8 mouse cellular contexts compared by ENCODE assay signal in genomic region chr11:58331149-58331495, GRCm38 (mm10). TPM values are rescaled to one million over a fixed set of nuclear protein-coding genes. Genes with fewer than 3 reads are reported as not detected.
DNase-seq lines count a peak whose midpoint lies in the region; ATAC-seq and TF ChIP-seq lines count a peak whose summit lies in the region.

No protein-coding gene starts in this region.

- H3K4me1 ChIP-seq in heart, embryonic 14.5 days (ENCODE audit: control insufficient read depth in 2 of 2, insufficient read depth in 2 of 2, low read length in 2 of 2): peaks cover 11 to 25% of the 10 kb centered on the region in 2 experiments
- H3K4me1 ChIP-seq in MEL (ENCODE audit: control insufficient read depth in 1 of 2, insufficient read depth in 2 of 2, low read length in 2 of 2): peaks cover 3 to 21% of the 10 kb centered on the region in 2 experiments; a peak in 3 of 4 replicates
- H3K4me1 ChIP-seq in forebrain, embryonic 14.5 days (ENCODE audit: control insufficient read depth, insufficient read depth, low read length): peaks cover 23% of the 10 kb centered on the region

- no peak for DNase-seq in heart, adult 18-20 months
- no peak for DNase-seq in MEL (ENCODE audit: low read depth, low spot score)
- DNase-seq in forebrain, embryonic 14.5 days (ENCODE audit: low spot score): no peak
- DNase-seq in adrenal gland, postnatal 10 days: no peak
- DNase-seq in Muller cell, postnatal 12 days (ENCODE audit: inconsistent ontology term): no peak
- no peak for DNase-seq in adrenal gland, postnatal 36 days

- H3K4me3 ChIP-seq in heart, embryonic 14.5 days (ENCODE audit: control insufficient read depth in 1 of 2, insufficient read depth in 1 of 2, low read depth in 1 of 2, low read length in 2 of 2): peak overlapping the region; percentile 69 to 95
- H3K4me3 ChIP-seq in MEL (ENCODE audit: control insufficient read depth in 1 of 2, insufficient read depth in 1 of 2, low read depth in 2 of 2, low read length in 2 of 2): peak overlapping the region; percentile 84 to 87
- peak overlapping the region; percentile 86 for H3K4me3 ChIP-seq in forebrain, embryonic 14.5 days (ENCODE audit: low read depth, low read length)
- H3K4me3 ChIP-seq in macrophage (ENCODE audit: inconsistent target): peak overlapping the region; percentile 100

- peak overlapping the region; percentile 85 for H3K4me2 ChIP-seq in heart, embryonic 14.5 days (ENCODE audit: low read length)
- peak overlapping the region; percentile 90 for H3K4me2 ChIP-seq in forebrain, embryonic 14.5 days (ENCODE audit: low read length)

- no peak for TF ChIP-seq EP300 in MEL (IDR thresholded peaks at IDR 0.05; ENCODE audit: low read depth in 1 of 2, low read length in 2 of 2)

- TF ChIP-seq RAD21 in MEL (IDR thresholded peaks at IDR 0.05; ENCODE audit: low read depth, low read length): no peak

- ATAC-seq in heart, embryonic 14.5 days (ENCODE audit: insufficient number of reproducible peaks, insufficient read depth, low FRiP score, low read depth): peak; percentile 24; the same call in 1 of the 2 replicates
- no peak for ATAC-seq in forebrain, embryonic 14.5 days

- 12% methylated on average over 10 of the region's 10 CpGs for WGBS in heart, embryonic 14.5 days
- WGBS in forebrain, embryonic 14.5 days: 26% methylated on average over 10 of the region's 10 CpGs
- 19% methylated on average over 10 of the region's 10 CpGs for WGBS in macrophage (ENCODE audit: missing documents)

- TF ChIP-seq CTCF in MEL (IDR thresholded peaks at IDR 0.05 in 2 of 3, conservative IDR thresholded peaks at IDR 0.05 in 1 of 3; ENCODE audit: control insufficient read depth in 1 of 3, insufficient read depth in 1 of 3, low read depth in 2 of 3, low read length in 3 of 3, poor library complexity in 1 of 3, severe bottlenecking in 1 of 3): no peak

- H3K36me3 ChIP-seq in heart, embryonic 14.5 days (ENCODE audit: control insufficient read depth, insufficient read depth, low read length): peaks cover 35% of the 10 kb centered on the region
- peaks cover 6 to 23% of the 10 kb centered on the region in 2 experiments for H3K36me3 ChIP-seq in MEL (ENCODE audit: control insufficient read depth in 1 of 2, insufficient read depth in 2 of 2, low read length in 2 of 2)
- peaks cover 34% of the 10 kb centered on the region for H3K36me3 ChIP-seq in forebrain, embryonic 14.5 days (ENCODE audit: control insufficient read depth, insufficient read depth, low read length)
- peaks cover 6% of the 10 kb centered on the region; the same call in 1 of the 2 replicates for H3K36me3 ChIP-seq in macrophage (ENCODE audit: inconsistent target)

- no peaks in the 10 kb centered on the region for H3K9me3 ChIP-seq in heart, embryonic 14.5 days (ENCODE audit: control insufficient read depth, low read length)
- no peaks in the 10 kb centered on the region for H3K9me3 ChIP-seq in MEL (replicated peaks; ENCODE audit: insufficient read depth, low read length)
- no peaks in the 10 kb centered on the region for H3K9me3 ChIP-seq in forebrain, embryonic 14.5 days (replicated peaks; ENCODE audit: control insufficient read depth, low read length)

- peak overlapping the region; percentile 88 for H3K9ac ChIP-seq in heart, embryonic 14.5 days (ENCODE audit: low read length)
- peak overlapping the region; percentile 90 for H3K9ac ChIP-seq in MEL (ENCODE audit: control insufficient read depth, low read depth, low read length, poor library complexity, severe bottlenecking)
- H3K9ac ChIP-seq in forebrain, embryonic 14.5 days (ENCODE audit: low read length): peak overlapping the region; percentile 77

- no peaks in the 10 kb centered on the region for H3K27me3 ChIP-seq in heart, embryonic 14.5 days (ENCODE audit: control insufficient read depth, insufficient read depth, low read length)
- H3K27me3 ChIP-seq in MEL (ENCODE audit: control insufficient read depth in 1 of 2, insufficient read depth in 2 of 2, low read length in 2 of 2): no peaks in the 10 kb centered on the region
- H3K27me3 ChIP-seq in forebrain, embryonic 14.5 days (replicated peaks; ENCODE audit: control insufficient read depth, insufficient read depth, low read length): no peaks in the 10 kb centered on the region

- no peak for TF ChIP-seq POLR2A in MEL (IDR thresholded peaks at IDR 0.05; ENCODE audit: control insufficient read depth in 1 of 2, insufficient read depth in 1 of 2, low read depth in 1 of 2, low read length in 2 of 2, poor library complexity in 1 of 2)

- peak overlapping the region; percentile 62 to 79; a peak in 2 of 4 replicates for H3K27ac ChIP-seq in heart, embryonic 14.5 days (replicated peaks in 1 of 2; ENCODE audit: control insufficient read depth in 1 of 2, insufficient read depth in 1 of 2, low read depth in 2 of 2, low read length in 2 of 2)
- H3K27ac ChIP-seq in MEL (ENCODE audit: control insufficient read depth, low read depth, low read length) (peak overlapping the region; percentile 63; the same call in 1 of the 2 replicates), macrophage (peak overlapping the region; percentile 90)
- H3K27ac ChIP-seq in forebrain, embryonic 14.5 days (ENCODE audit: low read depth, low read length): no peak overlapping the region

- H3K79me2 ChIP-seq in MEL (ENCODE audit: control insufficient read depth, insufficient read depth, low read length, poor library complexity) (peaks cover 36% of the 10 kb centered on the region), macrophage (ENCODE audit: inconsistent target) (peaks cover 81% of the 10 kb centered on the region)

RNA-seq across cellular contexts. Expression of gene Sh3bp5l, which starts 0.6 kb away (rescaled TPM):
- 19.2 and 19.5 TPM in 2 replicates for polyA plus RNA-seq in heart, embryonic 14.5 days (2014; fragmentation: Nextera tagmentation; extraction: Ambion mirVana)
- total RNA-seq in heart, adult 18-20 months (2021): 10 to 100 TPM; 27.7 to 30.0 TPM
- total RNA-seq in MEL (2012; rRNA removed): 27.3 and 31.7 TPM in 2 replicates
- 10 to 100 TPM in 1 of 2 experiments, not detected in 1; 32.8 TPM for polyA plus RNA-seq in MEL (2012; ENCODE audit: insufficient read depth in 1 of 2, insufficient read length in 2 of 2, low read depth in 1 of 2, low replicate concordance in 2 of 2, missing spikeins in 1 of 2)
- polyA plus RNA-seq in forebrain, embryonic 14.5 days (2014; fragmentation: Nextera tagmentation; extraction: Ambion mirVana): 29.5 and 43.3 TPM in 2 replicates
- 10 to 100 TPM in 15 of 26 experiments, 1 to 10 TPM in 11; 1.2 to 27.2 (median 12.7) TPM for total RNA-seq in macrophage (2018; cell fraction: chromatin; rRNA removed)
- 10 to 100 TPM in 8 of 26 experiments, 1 to 10 TPM in 18; 3.8 to 14.7 (median 7.7) TPM for total RNA-seq in macrophage (2018; cell fraction: cytosol; rRNA removed)
- 10 to 100 TPM in 12 of 26 experiments, 1 to 10 TPM in 14; 3.1 to 21.4 (median 9.1) TPM for total RNA-seq in macrophage (2018; cell fraction: nucleus; rRNA removed)
- polyA plus RNA-seq in macrophage (2018): 6.4 to 11.1 TPM (median 8.6 TPM) in 3 replicates
- 10 to 100 TPM; 36.6 to 46.1 TPM for total RNA-seq in adrenal gland, postnatal 10 days (2021)
- total RNA-seq in adrenal gland, postnatal 36 days (2021): 10 to 100 TPM; 36.7 to 51.5 TPM

RNA-seq across cellular contexts. Expression of gene Zfp672, which starts 1.0 kb away (rescaled TPM):
- 33.9 and 38.4 TPM in 2 replicates for polyA plus RNA-seq in heart, embryonic 14.5 days (2014; fragmentation: Nextera tagmentation; extraction: Ambion mirVana)
- 10 to 100 TPM; 35.2 to 42.4 TPM for total RNA-seq in heart, adult 18-20 months (2021)
- total RNA-seq in MEL (2012; rRNA removed): 27.2 and 39.5 TPM in 2 replicates
- polyA plus RNA-seq in MEL (2012; ENCODE audit: insufficient read depth in 1 of 2, insufficient read length in 2 of 2, low read depth in 1 of 2, low replicate concordance in 2 of 2, missing spikeins in 1 of 2): 10 to 100 TPM in 1 of 2 experiments, not detected in 1; 22.6 TPM
- polyA plus RNA-seq in forebrain, embryonic 14.5 days (2014; fragmentation: Nextera tagmentation; extraction: Ambion mirVana): 38.8 and 45.4 TPM in 2 replicates
- total RNA-seq in macrophage (2018; cell fraction: chromatin; rRNA removed): 10 to 100 TPM; 10.4 to 75.2 (median 32.9) TPM
- total RNA-seq in macrophage (2018; cell fraction: cytosol; rRNA removed): 10 to 100 TPM in 15 of 26 experiments, 1 to 10 TPM in 11; 5.9 to 17.7 (median 10.2) TPM
- total RNA-seq in macrophage (2018; cell fraction: nucleus; rRNA removed): 10 to 100 TPM in 24 of 26 experiments, 1 to 10 TPM in 2; 9.0 to 74.0 (median 25.2) TPM
- 7.9 to 19.4 TPM (median 9.7 TPM) in 3 replicates for polyA plus RNA-seq in macrophage (2018)
- total RNA-seq in adrenal gland, postnatal 10 days (2021): 10 to 100 TPM; 50.9 to 60.2 TPM
- total RNA-seq in adrenal gland, postnatal 36 days (2021): 10 to 100 TPM; 44.9 to 48.9 TPM

RNA-seq across cellular contexts. Expression of gene Zfp692, which starts 24.3 kb away (rescaled TPM):
- 6.9 and 7.6 TPM in 2 replicates for polyA plus RNA-seq in heart, embryonic 14.5 days (2014; fragmentation: Nextera tagmentation; extraction: Ambion mirVana)
- total RNA-seq in heart, adult 18-20 months (2021): 1 to 10 TPM; 2.5 to 4.4 TPM
- 16.0 and 25.7 TPM in 2 replicates for total RNA-seq in MEL (2012; rRNA removed)
- 10 to 100 TPM in 1 of 2 experiments, not detected in 1; 38.0 TPM for polyA plus RNA-seq in MEL (2012; ENCODE audit: insufficient read depth in 1 of 2, insufficient read length in 2 of 2, low read depth in 1 of 2, low replicate concordance in 2 of 2, missing spikeins in 1 of 2)
- polyA plus RNA-seq in forebrain, embryonic 14.5 days (2014; fragmentation: Nextera tagmentation; extraction: Ambion mirVana): 13.1 and 14.2 TPM in 2 replicates
- total RNA-seq in macrophage (2018; cell fraction: chromatin; rRNA removed): 10 to 100 TPM; 20.4 to 65.9 (median 47.6) TPM
- 1 to 10 TPM in 25 of 26 experiments, under 1 TPM in 1; 0.86 to 3.7 (median 2.1) TPM for total RNA-seq in macrophage (2018; cell fraction: cytosol; rRNA removed)
- 10 to 100 TPM; 12.0 to 60.5 (median 31.9) TPM for total RNA-seq in macrophage (2018; cell fraction: nucleus; rRNA removed)
- polyA plus RNA-seq in macrophage (2018): 2.9 to 5.3 TPM (median 4.7 TPM) in 3 replicates
- total RNA-seq in adrenal gland, postnatal 10 days (2021): 10 to 100 TPM in 1 of 2 experiments, 1 to 10 TPM in 1; 6.9 to 13.1 TPM
- 10 to 100 TPM in 1 of 2 experiments, 1 to 10 TPM in 1; 7.7 to 10.9 TPM for total RNA-seq in adrenal gland, postnatal 36 days (2021)

RNA-seq across cellular contexts. Expression of gene Lypd8, which starts 47.7 kb away (rescaled TPM):
- polyA plus RNA-seq in heart, embryonic 14.5 days (2014; fragmentation: Nextera tagmentation; extraction: Ambion mirVana): not detected in 2 replicates
- not detected for total RNA-seq in heart, adult 18-20 months (2021)
- 0.19 TPM in 1 of 2 replicates, not detected in the other for total RNA-seq in MEL (2012; rRNA removed)
- polyA plus RNA-seq in MEL (2012; ENCODE audit: insufficient read depth in 1 of 2, insufficient read length in 2 of 2, low read depth in 1 of 2, low replicate concordance in 2 of 2, missing spikeins in 1 of 2) (under 1 TPM in 1 of 2 experiments, not detected in 1; 0.31 TPM), macrophage (2018) (not detected in 3 replicates)
- 0.22 TPM in 1 of 2 replicates, not detected in the other for polyA plus RNA-seq in forebrain, embryonic 14.5 days (2014; fragmentation: Nextera tagmentation; extraction: Ambion mirVana)
- not detected for total RNA-seq in macrophage (2018; cell fraction: chromatin; rRNA removed)
- not detected for total RNA-seq in macrophage (2018; cell fraction: cytosol; rRNA removed)
- total RNA-seq in macrophage (2018; cell fraction: nucleus; rRNA removed): not detected
- total RNA-seq in adrenal gland, postnatal 10 days (2021): not detected
- total RNA-seq in adrenal gland, postnatal 36 days (2021): not detected

RNA-seq across cellular contexts. Expression of gene 4930438A08Rik, which starts 56.5 kb away (rescaled TPM):
- not detected in 2 replicates for polyA plus RNA-seq in heart, embryonic 14.5 days (2014; fragmentation: Nextera tagmentation; extraction: Ambion mirVana)
- not detected for total RNA-seq in heart, adult 18-20 months (2021)
- not detected in 2 replicates for total RNA-seq in MEL (2012; rRNA removed)
- polyA plus RNA-seq in MEL (2012; ENCODE audit: insufficient read depth in 1 of 2, insufficient read length in 2 of 2, low read depth in 1 of 2, low replicate concordance in 2 of 2, missing spikeins in 1 of 2) (not detected), macrophage (2018) (0.17 TPM in 1 of 3 replicates, not detected in the others)
- not detected in 2 replicates for polyA plus RNA-seq in forebrain, embryonic 14.5 days (2014; fragmentation: Nextera tagmentation; extraction: Ambion mirVana)
- total RNA-seq in macrophage (2018; cell fraction: chromatin; rRNA removed): 1 to 10 TPM in 1 of 26 experiments, under 1 TPM in 9, not detected in 16; 0.33 to 1.7 (median 0.53) TPM
- under 1 TPM in 12 of 26 experiments, not detected in 14; 0.05 to 0.17 (median 0.08) TPM for total RNA-seq in macrophage (2018; cell fraction: cytosol; rRNA removed)
- total RNA-seq in macrophage (2018; cell fraction: nucleus; rRNA removed): under 1 TPM in 4 of 26 experiments, not detected in 22; 0.33 to 0.91 (median 0.53) TPM
- total RNA-seq in adrenal gland, postnatal 10 days (2021): under 1 TPM; 0.21 to 0.36 TPM
- total RNA-seq in adrenal gland, postnatal 36 days (2021): not detected
